Mouse (Mus musculus) thymus, adult 2 months (tissue): ENCODE data around the gene Cap2.

Experiments used
- CTCF ChIP-seq: fragments of 200-500 bp; IDR thresholded peaks from 2 replicates; pipeline ENCODE4 v1.5.1; 2012; ENCODE audit warnings: mild to moderate bottlenecking, control low read depth, low read length, moderate library complexity, borderline replicate concordance; ENCODE audit not compliant: control insufficient read depth, poor library complexity, insufficient read depth; ENCODE audit errors: extremely low read depth
- POLR2A ChIP-seq: fragments of 200-500 bp; IDR thresholded peaks from 2 replicates; pipeline ENCODE4 v1.6.1; 2012; ENCODE audit warnings: mild to moderate bottlenecking, low read length, control low read depth, moderate library complexity; ENCODE audit not compliant: control insufficient read depth, poor library complexity, insufficient read depth; ENCODE audit errors: extremely low read depth

- TF ChIP-seq CTCF: no peak
- TF ChIP-seq POLR2A: no peak
Measured at GRCm38 (mm10) chr13:46550627-46551026, 49.0 kb downstream of the Cap2 start.
